Mouse (Mus musculus): Measurements from ENCODE around the gene Cpt1c. TPM values are rescaled to one million over a fixed set of nuclear protein-coding genes. Genes with fewer than 3 reads are reported as not detected.

Cpt1c gene
- polyA plus RNA-seq, 1 experiment from 2014 or later: 9.0 TPM

DNA sequence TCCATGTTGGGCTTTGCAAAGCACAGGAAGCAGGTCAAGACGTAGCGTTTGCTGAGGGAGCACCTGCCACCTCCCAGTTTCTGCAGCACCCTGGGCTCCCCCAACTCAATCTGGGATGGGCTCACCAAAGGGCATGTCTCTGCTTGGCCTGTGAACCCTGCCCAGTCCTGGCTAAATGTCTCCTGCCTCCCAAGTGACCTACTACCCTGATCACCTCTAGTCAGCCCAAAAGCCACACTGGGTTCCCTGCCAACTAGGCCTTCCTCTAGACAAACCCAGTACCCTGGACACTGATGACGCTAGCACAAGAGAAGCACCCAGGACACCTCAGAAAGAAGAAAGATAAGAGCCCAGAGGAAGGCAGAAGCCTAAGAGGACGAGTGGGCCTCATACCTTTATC lies 38.2 kb upstream of the Cpt1c start:
- Histone ChIP-seq H3K4me2 (no peak overlapping the region), H3K4me3 (no peak overlapping the region), H3K9ac (no peak overlapping the region), H3K4me1 (replicated peaks) (peaks cover 13% of the 10 kb centered on the region), H3K27me3 (no peaks in the 10 kb centered on the region), H3K9me3 (replicated peaks) (no peaks in the 10 kb centered on the region), H3K36me3 (peaks cover 49% of the 10 kb centered on the region), H3K27ac (no peak overlapping the region)
- 80% methylated on average over 4 of the region's 4 CpGs for WGBS
- no peak for ATAC-seq (replicated peaks; ENCODE audit: insufficient number of reproducible peaks, insufficient read depth, low FRiP score, low read depth)

DNA sequence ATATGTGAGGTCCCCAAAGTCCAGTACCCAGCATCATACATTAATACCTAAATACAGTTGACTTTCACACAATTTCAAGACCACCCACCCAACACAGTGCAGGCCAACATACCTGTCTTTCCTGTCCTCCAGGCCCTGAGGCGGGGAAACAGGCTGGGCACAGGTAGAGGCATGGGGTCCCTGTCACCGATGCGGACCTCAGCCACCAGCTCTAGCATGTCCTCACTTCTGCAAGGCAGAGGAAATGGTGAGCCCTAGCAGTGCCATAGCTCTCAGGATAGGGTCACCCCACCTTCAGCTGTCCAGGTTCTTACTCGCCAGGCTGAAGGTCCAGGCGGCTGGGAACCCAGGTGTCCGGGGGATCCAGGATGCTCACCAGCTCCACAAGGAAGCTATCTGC lies 37.4 kb upstream of the Cpt1c start:
- H3K9ac ChIP-seq: no peak overlapping the region
- no peak for ATAC-seq (replicated peaks; ENCODE audit: insufficient number of reproducible peaks, insufficient read depth, low FRiP score, low read depth)
- H3K27ac ChIP-seq: no peak overlapping the region
- WGBS: 93% methylated on average over 6 of the region's 6 CpGs
- H3K9me3 ChIP-seq (replicated peaks): no peaks in the 10 kb centered on the region
- no peaks in the 10 kb centered on the region for H3K27me3 ChIP-seq
- no peak overlapping the region for H3K4me2 ChIP-seq
- peaks cover 57% of the 10 kb centered on the region for H3K36me3 ChIP-seq
- no peak overlapping the region for H3K4me3 ChIP-seq
- peaks cover 13% of the 10 kb centered on the region for H3K4me1 ChIP-seq (replicated peaks)

DNA sequence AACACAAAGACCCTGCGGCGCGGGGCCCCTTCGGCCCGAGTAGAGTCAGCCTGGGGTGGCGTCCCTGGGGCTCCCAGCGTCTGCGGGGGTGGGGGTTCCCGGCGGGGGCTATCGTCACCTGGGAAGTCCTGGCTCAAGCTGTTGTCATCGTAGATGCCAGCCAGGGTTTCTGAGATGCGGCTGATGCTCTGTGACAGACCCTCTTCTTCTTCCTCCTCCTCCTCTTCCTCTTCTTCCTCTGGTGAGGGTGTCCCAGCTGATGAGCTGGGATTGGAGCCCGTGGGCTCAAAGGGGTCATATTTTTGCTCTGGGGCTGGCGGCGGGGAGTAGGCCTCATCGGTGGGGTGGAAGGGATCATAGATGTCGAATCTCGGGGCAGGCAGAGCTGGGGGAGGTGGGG lies 33.8 kb upstream of the Cpt1c start:
- Histone ChIP-seq H3K27me3 (no peaks in the 10 kb centered on the region), H3K27ac (no peak overlapping the region), H3K9ac (no peak overlapping the region), H3K9me3 (replicated peaks) (no peaks in the 10 kb centered on the region), H3K4me2 (no peak overlapping the region), H3K36me3 (peaks cover 91% of the 10 kb centered on the region), H3K4me3 (no peak overlapping the region), H3K4me1 (replicated peaks) (peaks cover 5% of the 10 kb centered on the region)
- ATAC-seq (replicated peaks; ENCODE audit: insufficient number of reproducible peaks, insufficient read depth, low FRiP score, low read depth): no peak
- 93% methylated on average over 19 of the region's 19 CpGs for WGBS

DNA sequence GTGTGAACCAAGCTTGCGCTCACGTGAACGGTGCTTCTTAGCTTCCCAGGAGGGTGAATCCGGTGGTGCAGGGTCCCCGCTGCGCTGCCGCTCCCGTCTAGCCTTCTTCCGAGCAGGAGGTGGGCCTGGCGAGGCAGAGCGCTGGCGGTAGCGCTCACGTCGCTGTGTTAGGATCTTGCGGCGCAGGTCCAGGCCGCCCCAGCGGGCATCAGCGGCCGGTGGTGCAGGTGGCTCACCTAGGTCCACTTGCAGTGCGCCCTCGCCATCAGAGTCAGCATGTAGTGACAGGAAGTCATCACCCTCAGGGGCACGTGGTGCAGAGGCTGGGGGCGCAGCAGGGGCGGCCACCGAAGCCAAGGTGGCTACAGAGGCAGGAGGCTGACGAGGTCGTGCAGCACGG lies 33.2 kb upstream of the Cpt1c start:
- no peak overlapping the region for H3K9ac ChIP-seq
- no peak for ATAC-seq (replicated peaks; ENCODE audit: insufficient number of reproducible peaks, insufficient read depth, low FRiP score, low read depth)
- 91% methylated on average over 30 of the region's 30 CpGs for WGBS

DNA sequence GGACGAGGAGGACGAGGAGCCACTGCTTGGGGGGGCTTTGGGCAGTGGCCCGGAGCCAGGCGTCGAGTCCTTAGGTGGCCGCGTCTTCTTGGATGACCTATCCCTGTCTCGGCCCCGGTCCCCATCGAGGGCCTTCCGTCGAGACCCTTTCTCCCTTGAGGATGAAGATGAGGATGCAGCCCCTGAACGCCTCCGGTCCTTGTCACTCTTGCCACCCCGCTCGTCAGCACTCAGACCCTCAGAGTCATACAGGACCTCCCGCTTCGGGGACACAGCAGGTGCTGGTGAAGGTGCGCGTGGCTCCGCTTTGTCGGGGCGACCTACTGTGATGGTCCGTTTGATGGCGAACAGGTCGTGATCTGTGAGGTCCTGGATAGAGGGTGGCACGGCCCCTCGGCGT lies 32.5 kb upstream of the Cpt1c start:
- WGBS: 95% methylated on average over 29 of the region's 29 CpGs
- H3K27ac ChIP-seq: no peak overlapping the region

More for the DNA sequence above, 33.2 kb upstream of the Cpt1c start:
- Histone ChIP-seq H3K27me3 (no peaks in the 10 kb centered on the region), H3K4me3 (no peak overlapping the region), H3K36me3 (peaks cover 93% of the 10 kb centered on the region), H3K27ac (no peak overlapping the region), H3K4me1 (replicated peaks) (peaks cover 5% of the 10 kb centered on the region), H3K9me3 (replicated peaks) (no peaks in the 10 kb centered on the region), H3K4me2 (no peak overlapping the region)

DNA sequence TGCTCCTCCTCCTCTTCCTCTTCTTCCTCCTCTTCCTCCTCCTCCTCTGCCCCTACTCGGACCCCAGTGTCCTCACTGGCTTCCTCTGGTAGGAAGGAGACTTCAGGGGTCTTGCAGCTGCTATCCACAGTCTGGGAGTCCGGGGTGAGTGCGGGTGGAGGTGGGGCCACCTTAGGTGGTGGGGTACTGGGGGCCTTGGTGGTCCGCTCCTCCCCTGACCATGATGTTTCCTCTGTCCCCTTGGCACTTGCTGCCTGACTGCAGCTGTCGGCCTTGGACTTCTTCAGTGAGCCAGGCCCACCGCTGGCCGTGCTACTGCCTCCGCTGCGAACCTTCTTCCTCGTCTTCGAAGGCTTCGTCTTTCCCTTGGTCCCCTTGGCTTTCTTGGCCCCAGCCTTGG lies 31.9 kb upstream of the Cpt1c start:
- Histone ChIP-seq H3K9ac (no peak overlapping the region), H3K36me3 (peaks cover 94% of the 10 kb centered on the region), H3K9me3 (replicated peaks) (no peaks in the 10 kb centered on the region), H3K4me3 (no peak overlapping the region), H3K4me1 (replicated peaks) (peaks cover 10% of the 10 kb centered on the region), H3K4me2 (no peak overlapping the region), H3K27ac (no peak overlapping the region), H3K27me3 (no peaks in the 10 kb centered on the region)
- no peak for ATAC-seq (replicated peaks; ENCODE audit: insufficient number of reproducible peaks, insufficient read depth, low FRiP score, low read depth)
- WGBS: 93% methylated on average over 12 of the region's 12 CpGs

More for the DNA sequence above, 32.5 kb upstream of the Cpt1c start:
- no peak overlapping the region for H3K4me3 ChIP-seq
- no peak overlapping the region for H3K9ac ChIP-seq
- H3K9me3 ChIP-seq (replicated peaks): no peaks in the 10 kb centered on the region
- H3K36me3 ChIP-seq: peaks cover 94% of the 10 kb centered on the region
- peaks cover 5% of the 10 kb centered on the region for H3K4me1 ChIP-seq (replicated peaks)
- ATAC-seq (replicated peaks; ENCODE audit: insufficient number of reproducible peaks, insufficient read depth, low FRiP score, low read depth): no peak
- no peak overlapping the region for H3K4me2 ChIP-seq
- H3K27me3 ChIP-seq: no peaks in the 10 kb centered on the region

DNA sequence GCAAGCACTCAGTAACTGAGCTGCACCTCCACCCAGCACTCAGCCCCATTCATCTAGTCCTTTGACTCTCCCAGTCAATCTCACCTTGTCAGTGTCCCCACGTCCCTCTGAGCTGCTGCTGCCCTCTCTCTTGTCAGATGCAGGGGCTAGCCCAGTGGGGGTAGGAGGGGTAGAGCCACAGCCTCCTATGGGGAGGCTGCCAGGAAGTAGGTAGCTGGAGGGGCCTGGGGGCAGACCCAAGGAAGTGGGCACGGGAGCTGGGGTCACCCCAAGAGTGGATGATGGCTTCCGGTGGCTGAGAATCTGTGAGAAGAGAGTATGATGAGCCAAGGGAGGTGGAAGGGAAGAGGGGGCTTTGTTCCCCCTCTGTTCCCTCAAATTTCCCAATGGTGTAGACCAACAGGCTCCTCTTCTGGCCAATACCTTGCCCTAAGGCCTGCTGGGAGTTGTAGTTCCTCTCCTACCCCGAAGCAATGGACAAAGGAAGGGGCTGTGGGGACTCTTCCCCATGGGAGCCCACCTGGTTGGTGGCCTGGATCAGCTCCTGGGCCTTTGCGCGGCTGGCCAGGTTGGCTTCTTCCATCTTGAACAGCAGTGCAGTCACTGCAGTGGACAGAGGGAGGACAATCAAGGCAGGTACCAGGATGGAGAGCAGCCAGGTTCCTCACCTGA lies 30.8 kb upstream of the Cpt1c start:
- WGBS: 78% methylated on average over 6 of the region's 6 CpGs

DNA sequence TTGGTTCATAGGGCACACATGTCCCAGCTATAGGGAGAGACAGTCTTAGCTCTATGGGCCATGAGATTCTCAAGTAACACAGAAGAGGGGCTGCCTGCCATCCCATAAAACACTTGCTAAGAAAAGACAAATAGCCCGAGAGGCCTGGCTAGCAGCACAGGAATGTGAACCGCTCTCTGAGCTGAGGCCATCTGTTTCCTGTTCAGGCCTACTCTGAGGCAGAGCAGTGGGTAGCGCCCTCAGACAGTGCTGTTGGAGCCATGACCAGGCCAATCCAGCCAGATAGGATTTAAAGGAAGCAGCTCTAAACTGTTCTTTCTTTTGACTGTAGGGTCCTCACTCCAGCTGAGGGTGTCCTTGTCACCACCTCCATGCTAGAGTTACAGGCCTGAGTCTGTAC lies 29.9 kb upstream of the Cpt1c start:
- peak overlapping the region; percentile 37; the same call in 1 of the 2 replicates for H3K27ac ChIP-seq
- H3K9ac ChIP-seq: no peak overlapping the region
- peaks cover 27% of the 10 kb centered on the region for H3K4me1 ChIP-seq (replicated peaks)
- 62% methylated on average over 3 of the region's 3 CpGs for WGBS
- no peak for ATAC-seq (replicated peaks; ENCODE audit: insufficient number of reproducible peaks, insufficient read depth, low FRiP score, low read depth)
- H3K36me3 ChIP-seq: peaks cover 91% of the 10 kb centered on the region
- H3K9me3 ChIP-seq (replicated peaks): no peaks in the 10 kb centered on the region
- H3K27me3 ChIP-seq: no peaks in the 10 kb centered on the region
- no peak overlapping the region for H3K4me2 ChIP-seq
- H3K4me3 ChIP-seq: no peak overlapping the region

More for the DNA sequence above, 30.8 kb upstream of the Cpt1c start:
- H3K4me3 ChIP-seq: no peak overlapping the region
- no peak overlapping the region for H3K9ac ChIP-seq
- H3K36me3 ChIP-seq: peaks cover 97% of the 10 kb centered on the region
- peaks cover 19% of the 10 kb centered on the region for H3K4me1 ChIP-seq (replicated peaks)
- H3K4me2 ChIP-seq: no peak overlapping the region
- H3K9me3 ChIP-seq (replicated peaks): no peaks in the 10 kb centered on the region
- no peaks in the 10 kb centered on the region for H3K27me3 ChIP-seq
- H3K27ac ChIP-seq: no peak overlapping the region
- no peak for ATAC-seq (replicated peaks; ENCODE audit: insufficient number of reproducible peaks, insufficient read depth, low FRiP score, low read depth)

DNA sequence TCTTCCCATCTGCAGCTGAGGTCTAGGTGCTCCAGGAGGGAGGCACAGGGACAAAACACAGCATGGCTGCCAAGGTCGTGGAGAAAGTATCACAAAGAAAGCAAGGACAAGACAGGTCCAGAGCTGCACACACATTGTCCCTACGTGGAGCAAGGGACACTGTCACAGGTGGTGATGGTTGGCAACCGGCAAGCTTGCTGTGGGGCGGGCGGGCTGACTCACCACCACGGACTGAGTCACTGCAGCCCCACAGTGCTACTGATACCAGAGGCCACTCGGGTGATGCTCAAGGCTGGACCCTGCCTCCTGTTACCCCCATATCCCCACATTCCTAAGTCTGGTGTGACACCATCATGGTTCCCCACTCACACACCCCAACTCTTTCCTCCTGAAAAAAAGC lies 27.8 kb upstream of the Cpt1c start:
- no peak overlapping the region for H3K9ac ChIP-seq

DNA sequence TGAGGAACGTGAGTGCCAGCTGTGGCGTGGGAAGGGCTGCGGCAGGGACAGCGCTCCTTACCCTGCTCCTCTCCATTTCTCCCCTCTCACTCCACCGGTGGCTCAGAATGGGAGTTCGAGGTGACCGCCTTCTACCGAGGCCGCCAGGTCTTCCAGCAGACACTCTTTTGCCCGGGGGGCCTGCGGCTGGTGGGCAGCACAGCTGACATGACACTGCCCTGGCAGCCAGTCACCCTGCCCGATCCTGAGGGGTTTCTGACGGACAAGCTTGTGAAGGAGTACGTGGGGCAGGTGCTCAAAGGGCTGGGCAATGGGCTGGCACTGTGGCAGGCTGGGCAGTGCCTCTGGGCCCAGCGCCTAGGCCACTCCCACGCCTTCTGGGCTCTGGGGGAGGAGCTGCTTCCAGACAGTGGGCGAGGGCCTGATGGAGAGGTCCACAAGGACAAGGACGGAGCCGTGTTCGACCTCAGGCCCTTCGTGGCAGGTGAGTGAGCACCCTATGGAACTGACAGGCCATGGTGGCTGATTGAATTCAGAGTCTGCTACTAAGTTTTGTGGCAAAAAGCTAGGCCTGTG lies 26.0 kb upstream of the Cpt1c start:
- Histone ChIP-seq H3K4me2 (no peak overlapping the region), H3K27ac (no peak overlapping the region), H3K9ac (no peak overlapping the region), H3K4me1 (replicated peaks) (peaks cover 52% of the 10 kb centered on the region), H3K9me3 (replicated peaks) (no peaks in the 10 kb centered on the region), H3K27me3 (no peaks in the 10 kb centered on the region), H3K4me3 (no peak overlapping the region), H3K36me3 (peaks cover 52% of the 10 kb centered on the region)
- no peak for ATAC-seq (replicated peaks; ENCODE audit: insufficient number of reproducible peaks, insufficient read depth, low FRiP score, low read depth)
- 76% methylated on average over 21 of the region's 21 CpGs for WGBS

More for the DNA sequence above, 27.8 kb upstream of the Cpt1c start:
- no peak for ATAC-seq (replicated peaks; ENCODE audit: insufficient number of reproducible peaks, insufficient read depth, low FRiP score, low read depth)
- H3K4me2 ChIP-seq: no peak overlapping the region
- H3K27ac ChIP-seq: no peak overlapping the region
- H3K4me3 ChIP-seq: no peak overlapping the region
- WGBS: 77% methylated on average over 7 of the region's 7 CpGs
- H3K27me3 ChIP-seq: no peaks in the 10 kb centered on the region
- peaks cover 42% of the 10 kb centered on the region for H3K4me1 ChIP-seq (replicated peaks)
- peaks cover 70% of the 10 kb centered on the region for H3K36me3 ChIP-seq
- no peaks in the 10 kb centered on the region for H3K9me3 ChIP-seq (replicated peaks)

DNA sequence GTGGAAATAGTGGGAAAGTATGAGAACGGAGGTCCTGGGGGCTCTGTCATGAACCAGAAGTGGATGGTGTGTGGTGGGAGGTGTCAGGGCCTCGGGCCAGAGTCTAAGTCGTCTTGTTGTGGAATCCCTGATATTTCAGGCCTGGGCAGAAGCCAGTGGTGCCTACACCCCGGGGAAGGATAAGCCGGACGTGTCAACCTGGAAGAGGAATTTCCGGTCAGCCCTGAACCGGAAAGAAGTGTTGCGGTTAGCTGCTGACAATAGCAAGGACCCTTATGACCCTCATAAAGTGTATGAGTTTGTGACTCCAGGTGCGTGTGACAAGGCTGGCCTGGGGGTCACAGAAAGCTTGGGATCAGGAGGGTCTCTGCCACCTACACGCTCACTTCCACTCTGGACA lies 25.1 kb upstream of the Cpt1c start:
- no peaks in the 10 kb centered on the region for H3K9me3 ChIP-seq (replicated peaks)
- no peak overlapping the region for H3K9ac ChIP-seq
- H3K27ac ChIP-seq: peak overlapping the region; percentile 45; the same call in 1 of the 2 replicates
- WGBS: 42% methylated on average over 11 of the region's 11 CpGs
- no peak for ATAC-seq (replicated peaks; ENCODE audit: insufficient number of reproducible peaks, insufficient read depth, low FRiP score, low read depth)
- H3K27me3 ChIP-seq: no peaks in the 10 kb centered on the region
- peak overlapping the region; percentile 91 for H3K4me2 ChIP-seq
- H3K4me1 ChIP-seq (replicated peaks): peaks cover 48% of the 10 kb centered on the region
- no peak overlapping the region for H3K4me3 ChIP-seq
- H3K36me3 ChIP-seq: peaks cover 50% of the 10 kb centered on the region

DNA sequence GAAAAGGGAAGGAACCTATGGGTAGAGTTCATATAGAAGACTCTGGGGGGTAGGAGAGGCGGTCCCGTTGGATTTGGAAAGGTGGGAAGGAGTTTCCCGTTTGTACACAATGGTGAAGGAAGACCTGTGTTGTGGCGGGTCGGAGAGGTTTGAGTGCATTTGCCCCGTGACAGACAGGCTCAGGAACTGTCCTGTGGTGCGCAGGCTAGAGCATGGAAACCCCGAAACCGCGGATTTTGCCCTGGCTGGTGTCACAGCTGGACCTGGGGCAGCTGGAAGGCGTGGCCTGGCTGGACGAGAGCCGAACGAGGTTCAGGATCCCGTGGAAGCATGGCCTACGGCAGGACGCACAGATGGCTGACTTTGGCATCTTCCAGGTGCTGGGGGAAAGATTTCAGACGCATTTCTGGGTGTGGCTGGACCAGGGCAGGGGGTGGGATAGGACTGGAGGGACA lies 23.9 kb upstream of the Cpt1c start, which contains the start of gene Bcl2l12:
Bcl2l12 (minus strand) TSS at position 212 of the 455 bp plus-strand sequence.
- WGBS: 2% methylated on average over 18 of the region's 18 CpGs
- Histone ChIP-seq H3K27ac (peak within 1 kb of the TSS; percentile 90), H3K9ac (peak within 1 kb of the TSS; percentile 79), H3K9me3 (replicated peaks) (no peaks in the 10 kb centered on the region), H3K27me3 (no peaks in the 10 kb centered on the region), H3K36me3 (peaks cover 46% of the 10 kb centered on the region), H3K4me2 (peak within 1 kb of the TSS; percentile 91), H3K4me1 (replicated peaks) (peaks cover 48% of the 10 kb centered on the region), H3K4me3 (peak within 1 kb of the TSS; percentile 76)
- no peak for ATAC-seq (replicated peaks; ENCODE audit: insufficient number of reproducible peaks, insufficient read depth, low FRiP score, low read depth)

Data from heart, embryonic 15.5 days (tissue).